Mouse (Mus musculus): ENCODE data around the gene Scrn1. TPM values are rescaled to one million over a fixed set of nuclear protein-coding genes. Genes with fewer than 3 reads are reported as not detected.
A peak's percentile ranks its signal among the peaks of the same experiment; 100 is the strongest.

The Scrn1 gene
- total RNA-seq, 2 experiments from 2014 or later, result 14.3 to 15.9 TPM

GRCm38 (mm10) chr6:54475926-54476667 lies 90.2 kb downstream of the Scrn1 start:
- DNase-seq, result no peak

DNA sequence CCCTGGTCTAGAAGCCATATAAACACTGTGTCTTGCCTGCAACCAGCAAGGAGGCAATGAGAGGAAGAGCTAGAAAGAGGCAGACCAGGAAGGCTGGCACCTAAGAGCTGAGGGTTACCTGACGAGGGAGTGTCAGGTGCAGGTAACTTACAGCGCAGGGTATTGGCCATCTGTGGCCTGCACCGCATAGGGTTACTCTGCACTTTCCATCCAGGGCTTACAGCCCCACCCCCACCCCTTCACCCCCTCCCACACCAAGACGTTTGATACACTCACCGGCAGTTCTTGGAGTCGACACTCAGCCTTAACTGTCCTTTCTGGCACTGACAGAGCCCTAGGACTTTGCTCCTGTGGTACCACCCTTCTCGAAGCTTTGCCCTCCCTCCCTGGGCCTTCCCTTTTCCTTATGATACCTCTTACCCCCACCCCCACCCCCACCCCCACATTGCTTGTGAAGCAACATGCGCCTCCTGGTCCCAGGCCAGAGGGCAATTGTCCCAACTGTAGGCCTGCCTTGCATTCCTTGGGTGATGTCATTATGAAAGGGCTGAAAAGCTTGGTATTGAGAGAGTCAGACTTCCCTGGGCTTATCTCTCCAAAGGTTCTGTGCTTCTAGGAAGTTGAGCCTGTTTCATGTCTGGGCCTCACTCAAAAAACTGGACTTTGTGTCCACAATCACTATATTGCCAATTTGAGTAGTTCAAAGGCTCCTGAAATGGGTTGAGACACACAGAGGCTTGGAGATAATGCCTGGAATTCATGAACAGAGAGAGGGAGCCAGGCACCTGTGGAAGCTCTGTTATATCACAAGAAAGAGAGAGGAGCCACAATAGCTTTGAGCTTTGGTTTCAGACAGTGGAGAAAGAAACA lies 93.2 kb downstream of the Scrn1 start:
- DNase-seq, result peak; percentile 26

- DNase-seq, result no peak
Observed at GRCm38 (mm10) chr6:54471866-54472265, 94.4 kb downstream of the Scrn1 start.

- no peak for DNase-seq
Observed at GRCm38 (mm10) chr6:54467371-54467770, 98.9 kb downstream of the Scrn1 start.

- DNase-seq, result no peak
Observed at GRCm38 (mm10) chr6:54464926-54465325, 101.4 kb downstream of the Scrn1 start.

GRCm38 (mm10) chr6:54463701-54464458 lies 102.4 kb downstream of the Scrn1 start:
- DNase-seq, result no peak

DNA sequence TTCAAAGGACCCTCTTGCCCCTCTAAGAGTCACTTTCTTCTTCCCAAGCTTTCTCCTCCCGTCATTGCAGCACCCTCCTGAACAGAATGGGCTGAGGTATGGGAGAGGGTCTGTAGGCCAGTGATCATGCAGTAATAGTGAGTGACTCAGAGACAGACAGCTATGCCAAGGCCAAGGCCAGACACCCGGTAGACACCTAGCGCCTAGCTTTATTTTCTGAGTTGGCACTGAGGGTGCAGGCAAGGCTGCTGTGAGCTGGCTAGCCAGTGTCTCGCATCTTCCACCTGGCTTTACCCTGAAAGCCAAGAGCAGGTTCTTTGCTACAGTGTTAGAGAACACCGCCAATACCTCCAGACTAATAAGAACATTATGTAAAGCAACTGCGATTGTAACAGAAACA lies 103.5 kb downstream of the Scrn1 start:
- DNase-seq, result no peak

DNA sequence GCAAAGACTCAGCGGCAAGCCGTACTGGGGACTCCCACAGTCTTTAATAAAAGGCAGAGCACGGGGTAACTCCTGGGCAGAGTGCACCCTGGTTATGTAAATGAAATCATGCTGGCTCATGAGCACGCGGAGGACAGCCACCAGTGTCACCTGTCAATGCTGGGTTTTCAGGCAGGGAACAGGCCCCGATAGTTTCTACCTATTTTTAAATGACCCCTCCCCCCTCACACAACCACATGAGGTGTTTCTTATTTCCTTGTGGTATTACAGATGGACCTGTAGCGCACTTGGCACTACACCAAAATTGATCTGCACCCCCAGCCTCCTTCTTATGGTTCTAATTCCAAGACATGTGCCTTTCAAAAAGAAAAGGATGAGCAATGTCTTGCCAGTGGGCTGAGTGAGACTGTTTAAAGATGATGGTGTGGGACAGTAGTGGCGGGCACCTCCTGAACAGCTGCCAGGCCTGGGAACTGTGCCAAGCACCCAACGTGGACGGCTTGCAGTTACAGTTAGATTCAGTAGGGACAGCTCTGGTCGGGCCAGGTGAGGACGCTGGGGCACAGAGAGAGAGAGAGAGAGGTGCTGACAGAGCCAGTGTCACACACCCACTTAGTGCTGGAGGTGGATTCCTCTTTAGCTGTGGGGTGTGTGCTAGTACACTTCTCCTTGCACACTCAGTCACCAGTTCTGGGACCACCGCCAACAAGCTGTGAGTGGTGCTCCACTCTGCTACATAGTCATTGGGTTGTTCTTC lies 105.2 kb downstream of the Scrn1 start:
- DNase-seq, result peak; percentile 31

GRCm38 (mm10) chr6:54460172-54460914 lies 105.9 kb downstream of the Scrn1 start:
- DNase-seq, result no peak

DNA sequence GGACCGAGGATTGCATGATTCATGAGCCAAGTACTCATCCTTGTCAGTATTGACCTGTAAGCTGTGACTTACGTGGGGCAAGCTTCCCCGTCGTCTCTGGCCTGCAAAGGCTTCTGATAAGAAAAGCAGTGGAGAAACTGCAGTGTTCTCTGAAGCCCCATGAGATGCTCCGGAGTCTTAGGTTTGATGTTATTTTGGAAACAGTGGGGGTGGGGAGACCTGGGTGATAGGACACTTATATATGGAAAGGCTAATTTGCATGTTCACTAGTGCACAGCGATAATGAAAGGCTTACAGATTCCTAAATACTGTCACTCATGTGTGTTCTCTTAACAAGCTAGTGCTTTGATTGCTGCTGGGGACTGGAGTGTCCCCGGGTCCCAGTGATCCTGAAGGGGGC lies 106.6 kb downstream of the Scrn1 start:
- DNase-seq, result no peak

Other genes with a start within 250 kb of the Scrn1 start
- 1 to 10 TPM; 1.3 to 1.9 TPM for gene Prr15, start 240.7 kb downstream of the Scrn1 start, total RNA-seq (2021)
- gene Wipf3, start 136.9 kb downstream of the Scrn1 start, total RNA-seq (2021), result 10 to 100 TPM in 1 of 2 experiments, 1 to 10 TPM in 1; 9.7 to 10.4 TPM
- 1 to 10 TPM; 6.0 to 7.5 TPM for gene Plekha8, start 28.6 kb upstream of the Scrn1 start, total RNA-seq (2021)
- gene Fkbp14, start 30.8 kb upstream of the Scrn1 start, total RNA-seq (2021), result 10 to 100 TPM; 20.9 to 26.6 TPM
- gene Mturn, start 115.1 kb upstream of the Scrn1 start, total RNA-seq (2021), result 1 to 10 TPM; 7.3 to 7.9 TPM